Mouse (Mus musculus): ENCODE measurements around the gene Txlnb. TPM values are rescaled to one million over a fixed set of nuclear protein-coding genes. Genes with fewer than 3 reads are reported as not detected.

The Txlnb gene
- total RNA-seq, 2 experiments from 2014 or later = 0.34 to 0.67 TPM

Other genes starting within 250 kb of the Txlnb start
- 10 to 100 TPM; 44.2 to 45.0 TPM for gene Cited2, start 73.0 kb upstream of the Txlnb start, total RNA-seq (2021)
- 10 to 100 TPM; 24.8 to 27.8 TPM for gene Heca, start 151.8 kb downstream of the Txlnb start, total RNA-seq (2021)
- gene Abracl, start 227.1 kb downstream of the Txlnb start, total RNA-seq (2021) = 10 to 100 TPM; 14.2 to 18.4 TPM